Mouse (Mus musculus) embryonic facial prominence, embryonic 11.5 days (tissue): ENCODE results near the gene Kcnv2. TPM values are rescaled to one million over a fixed set of nuclear protein-coding genes. Genes with fewer than 3 reads are reported as not detected.

Experiments used
- ATAC-seq: fragments of 200-750 bp; cut with Nextera tagmentation; replicated peaks from 2 replicates; pipeline ENCODE4 v1.8.0; 2017; ENCODE audit warnings: low read depth; ENCODE audit not compliant: insufficient number of reproducible peaks, low FRiP score, low TSS enrichment
- DNase-seq: peaks from one replicate; pipeline ENCODE4 v3.0.0-alpha.2; 2015; ENCODE audit warnings: low spot score
- H3K27ac ChIP-seq: fragments of 300-500 bp; sonication (generic); replicated peaks from 2 replicates; pipeline ENCODE4 v1.5.1; 2014; ENCODE audit warnings: mild to moderate bottlenecking, low read depth, low read length, control low read depth
- H3K27me3 ChIP-seq: fragments of 300-500 bp; sonication (generic); 2 replicates; pipeline ENCODE4 v1.6.1; 2014; ENCODE audit warnings: mild to moderate bottlenecking, low read length, moderate library complexity, mixed read lengths; ENCODE audit not compliant: control insufficient read depth, insufficient read depth
- H3K36me3 ChIP-seq: fragments of 300-500 bp; sonication (generic); replicated peaks from 2 replicates; pipeline ENCODE4 v1.6.1; 2014; ENCODE audit warnings: low read depth, mild to moderate bottlenecking, low read length, moderate library complexity, mixed read lengths; ENCODE audit not compliant: control insufficient read depth, insufficient read depth
- H3K4me1 ChIP-seq: fragments of 300-500 bp; sonication (generic); 2 replicates; pipeline ENCODE4 v1.6.1; 2014; ENCODE audit warnings: low read length, mixed read lengths; ENCODE audit not compliant: control insufficient read depth, insufficient read depth
- H3K4me2 ChIP-seq: fragments of 300-500 bp; sonication (generic); 2 replicates; pipeline ENCODE4 v1.6.1; 2014; ENCODE audit warnings: low read depth, mild to moderate bottlenecking, control low read depth, low read length, moderate library complexity
- H3K4me3 ChIP-seq: fragments of 300-500 bp; sonication (generic); 2 replicates; pipeline ENCODE4 v1.5.1; 2014; ENCODE audit warnings: low read depth, low read length, control low read depth
- H3K9ac ChIP-seq: fragments of 300-500 bp; sonication (generic); replicated peaks from 2 replicates; pipeline ENCODE4 v1.6.1; 2014; ENCODE audit warnings: mild to moderate bottlenecking, control low read depth, low read length
- H3K9me3 ChIP-seq: fragments of 300-500 bp; sonication (generic); replicated peaks from 2 replicates; pipeline ENCODE4 v1.6.1; 2016; ENCODE audit warnings: mild to moderate bottlenecking, low read length, inconsistent platforms, mixed read lengths; ENCODE audit not compliant: control insufficient read depth
- WGBS: fragments of 180-500 bp; shearing (Covaris S2); extraction: QIAGEN DNeasy Blood & Tissue Kit; methylation state at CpG from one replicate; pipeline ENCODE4 v1.1.7; 2014; 5-methylcytosine and 5-hydroxymethylcytosine counted together
- polyA plus RNA-seq: library from polyadenylated mRNA; unstranded; fragments of >200 nt; fragmentation: Nextera tagmentation; extraction: Ambion mirVana; gene quantifications from 2 replicates; pipeline ENCODE4 v1.2.1, GENCODE M21; 2014

Gene Kcnv2
- polyA plus RNA-seq, 1 experiment from 2014 or later, result 0.14 TPM

DNA sequence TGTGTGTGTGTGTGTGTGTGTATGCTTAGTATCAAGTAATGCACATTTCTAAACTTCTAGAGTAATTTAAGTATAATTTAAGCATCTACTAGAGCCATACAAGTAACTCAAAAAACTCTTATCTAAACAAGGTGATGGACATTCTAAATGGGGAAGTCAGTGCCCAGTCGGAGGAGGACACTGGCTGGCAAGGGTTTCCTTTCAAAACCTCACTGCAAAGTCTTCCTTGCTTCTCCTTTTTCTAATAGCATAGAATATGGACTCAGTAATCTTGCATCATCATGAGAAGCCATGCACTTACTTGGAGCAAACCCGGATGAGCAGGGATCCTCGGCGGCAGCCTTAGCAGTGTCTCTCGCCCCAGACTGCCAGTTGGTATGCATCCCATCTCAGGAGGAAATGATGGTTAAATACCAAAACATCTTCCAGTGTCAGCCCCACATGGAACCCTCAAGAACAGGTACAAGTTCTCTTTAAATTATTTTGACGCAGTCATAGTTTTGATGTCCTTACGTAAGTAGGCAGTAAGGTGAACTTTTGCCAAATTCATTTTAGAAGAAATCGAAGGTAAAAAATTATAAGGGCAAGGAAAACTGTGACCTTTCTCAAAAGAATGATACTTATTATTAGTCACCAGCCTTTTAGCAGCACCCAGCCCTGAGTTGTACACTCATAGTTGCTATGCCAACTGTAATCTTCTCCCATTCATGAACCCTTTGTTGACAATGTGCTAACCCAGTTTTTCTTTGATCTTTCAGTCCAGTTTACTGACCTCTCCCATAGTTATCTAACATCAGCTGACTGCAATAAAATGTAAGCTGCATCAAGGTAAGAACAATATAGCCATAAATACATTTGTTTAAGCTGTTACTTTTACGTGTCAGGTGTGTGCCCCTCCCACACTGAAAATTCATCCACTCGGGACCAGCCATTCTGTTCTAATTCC lies 5.8 kb upstream of the Kcnv2 start:
- WGBS, result 83% methylated on average over 10 of the region's 10 CpGs
- DNase-seq, result no peak

DNA sequence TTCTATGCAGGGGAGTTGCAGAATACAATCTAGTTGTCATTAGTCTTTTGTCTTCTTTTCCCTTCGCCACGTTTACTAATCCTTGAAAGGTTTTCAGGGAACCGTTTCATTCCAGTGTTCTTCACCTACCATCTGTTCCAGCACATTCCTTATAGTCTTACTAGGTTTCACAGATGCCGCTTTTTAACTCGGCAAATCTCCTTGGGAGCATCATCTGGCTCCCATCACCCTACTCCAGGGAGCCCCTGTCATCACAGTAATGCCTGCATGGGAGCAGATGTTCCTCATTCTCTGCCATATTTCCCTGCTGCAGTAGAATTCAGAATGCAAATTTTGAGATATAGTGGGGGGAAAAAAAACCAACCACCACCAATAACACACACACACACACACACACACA lies 5.1 kb upstream of the Kcnv2 start:
- Histone ChIP-seq H3K36me3 (no peaks in the 10 kb centered on the region), H3K27me3 (no peaks in the 10 kb centered on the region), H3K9me3 (no peaks in the 10 kb centered on the region), H3K4me1 (no peaks in the 10 kb centered on the region), H3K27ac (no peak overlapping the region), H3K9ac (no peak overlapping the region), H3K4me3 (no peak overlapping the region), H3K4me2 (no peak overlapping the region)
- DNase-seq (peak; percentile 66), ATAC-seq (no peak)
- 36% methylated on average over 5 of the region's 5 CpGs for WGBS

More for the DNA sequence above, 5.8 kb upstream of the Kcnv2 start:
- H3K27ac ChIP-seq, result no peak overlapping the region
- H3K27me3 ChIP-seq, result no peaks in the 10 kb centered on the region
- H3K4me3 ChIP-seq, result no peak overlapping the region
- no peak overlapping the region for H3K4me2 ChIP-seq
- H3K9ac ChIP-seq, result no peak overlapping the region
- H3K4me1 ChIP-seq, result no peaks in the 10 kb centered on the region
- H3K36me3 ChIP-seq, result no peaks in the 10 kb centered on the region
- H3K9me3 ChIP-seq, result no peaks in the 10 kb centered on the region
- no peak for ATAC-seq

DNA sequence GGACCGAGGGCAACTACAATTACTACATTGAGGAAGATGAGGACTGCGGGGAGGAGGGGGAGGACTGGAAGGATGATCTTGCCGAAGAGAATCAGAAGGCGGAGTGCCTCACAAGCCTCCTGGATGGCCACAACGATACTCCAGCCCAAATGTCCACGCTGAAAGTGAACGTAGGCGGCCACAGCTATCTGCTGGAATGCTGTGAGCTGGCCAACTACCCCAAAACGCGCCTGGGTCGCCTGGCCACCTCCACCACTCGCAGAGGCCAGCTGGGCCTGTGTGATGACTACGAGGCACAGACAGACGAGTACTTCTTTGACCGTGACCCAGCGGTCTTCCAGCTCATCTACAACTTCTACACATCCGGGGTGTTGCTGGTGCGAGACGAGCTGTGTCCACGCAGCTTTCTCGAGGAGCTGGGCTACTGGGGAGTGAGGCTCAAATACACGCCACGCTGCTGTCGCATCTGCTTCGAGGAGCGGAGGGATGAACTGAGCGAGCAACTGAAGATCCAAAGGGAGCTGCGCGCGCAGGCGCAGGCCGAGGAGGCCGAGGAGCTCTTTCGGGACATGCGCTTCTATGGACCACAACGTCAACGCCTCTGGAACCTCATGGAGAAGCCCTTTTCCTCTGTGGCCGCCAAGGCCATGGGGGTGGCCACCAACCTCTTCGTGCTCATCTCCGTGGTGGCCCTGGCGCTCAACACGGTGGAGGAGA lies 681 bp downstream of the Kcnv2 start:
- DNase-seq, result no peak
- ATAC-seq, result no peak
- WGBS, result 97% methylated on average over 42 of the region's 42 CpGs

GRCm38 (mm10) chr19:27325558-27325957 lies 3.2 kb downstream of the Kcnv2 start:
- DNase-seq (no peak), ATAC-seq (no peak)
- no peaks in the 10 kb centered on the region for H3K4me1 ChIP-seq
- H3K4me3 ChIP-seq, result no peak overlapping the region
- H3K9ac ChIP-seq, result no peak overlapping the region
- H3K4me2 ChIP-seq, result no peak overlapping the region
- H3K27ac ChIP-seq, result no peak overlapping the region
- no peaks in the 10 kb centered on the region for H3K36me3 ChIP-seq
- no peaks in the 10 kb centered on the region for H3K9me3 ChIP-seq
- 73% methylated on average over 6 of the region's 6 CpGs for WGBS
- no peaks in the 10 kb centered on the region for H3K27me3 ChIP-seq

More for the DNA sequence above, 681 bp downstream of the Kcnv2 start:
- H3K9me3 ChIP-seq, result no peaks in the 10 kb centered on the region
- no peaks in the 10 kb centered on the region for H3K27me3 ChIP-seq
- no peak overlapping the region for H3K4me2 ChIP-seq
- H3K27ac ChIP-seq, result no peak overlapping the region
- H3K36me3 ChIP-seq, result no peaks in the 10 kb centered on the region
- no peaks in the 10 kb centered on the region for H3K4me1 ChIP-seq
- H3K9ac ChIP-seq, result no peak overlapping the region
- H3K4me3 ChIP-seq, result no peak overlapping the region

GRCm38 (mm10) chr19:27327569-27327968 lies 5.2 kb downstream of the Kcnv2 start:
- no peaks in the 10 kb centered on the region for H3K36me3 ChIP-seq
- DNase-seq (no peak), ATAC-seq (no peak)
- no peaks in the 10 kb centered on the region for H3K9me3 ChIP-seq
- no peak overlapping the region for H3K9ac ChIP-seq
- no peak overlapping the region for H3K4me2 ChIP-seq
- no peak overlapping the region for H3K4me3 ChIP-seq
- no peaks in the 10 kb centered on the region for H3K27me3 ChIP-seq
- H3K4me1 ChIP-seq, result no peaks in the 10 kb centered on the region
- 90% methylated on average over 6 of the region's 6 CpGs for WGBS
- H3K27ac ChIP-seq, result no peak overlapping the region

GRCm38 (mm10) chr19:27328166-27328565 lies 5.8 kb downstream of the Kcnv2 start:
- DNase-seq (peak; percentile 25), ATAC-seq (no peak)
- H3K27me3 ChIP-seq, result no peaks in the 10 kb centered on the region
- no peaks in the 10 kb centered on the region for H3K4me1 ChIP-seq
- no peak overlapping the region for H3K27ac ChIP-seq
- no peak overlapping the region for H3K9ac ChIP-seq
- WGBS, result 52% methylated on average over 3 of the region's 3 CpGs
- H3K9me3 ChIP-seq, result no peaks in the 10 kb centered on the region
- no peaks in the 10 kb centered on the region for H3K36me3 ChIP-seq
- no peak overlapping the region for H3K4me3 ChIP-seq
- no peak overlapping the region for H3K4me2 ChIP-seq

DNA sequence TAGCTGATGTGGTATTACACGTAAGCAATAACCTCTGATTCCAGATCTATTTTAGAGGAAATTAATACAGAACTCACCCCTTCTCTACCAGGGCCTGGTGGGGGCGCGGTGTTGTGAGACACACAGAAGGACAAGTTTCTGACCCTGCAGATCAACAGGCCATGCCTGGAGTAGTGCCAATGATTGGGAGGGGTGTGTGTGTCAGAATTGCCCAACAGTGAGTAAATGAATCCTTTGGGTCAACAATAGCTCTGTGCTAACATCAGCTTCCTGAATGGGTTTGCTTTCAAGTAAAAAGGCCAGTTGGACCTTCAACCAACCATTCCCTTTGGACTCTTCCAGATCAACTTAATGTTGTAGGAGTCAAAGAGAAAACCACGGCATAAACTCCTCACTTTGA lies 6.3 kb downstream of the Kcnv2 start:
- ATAC-seq, result no peak
- H3K36me3 ChIP-seq, result no peaks in the 10 kb centered on the region
- no peak overlapping the region for H3K4me2 ChIP-seq
- DNase-seq, result no peak
- H3K27me3 ChIP-seq, result no peaks in the 10 kb centered on the region
- H3K4me3 ChIP-seq, result no peak overlapping the region
- H3K9ac ChIP-seq, result no peak overlapping the region
- no peaks in the 10 kb centered on the region for H3K4me1 ChIP-seq
- H3K27ac ChIP-seq, result no peak overlapping the region
- WGBS, result 94% methylated on average over 4 of the region's 4 CpGs
- no peaks in the 10 kb centered on the region for H3K9me3 ChIP-seq
